Mouse (Mus musculus): ENCODE data around the gene Eif2ak1.
"Not testable (repeated sequence)": the region's sequence is repeated elsewhere in the genome, so short reads cannot be mapped to it uniquely, and the experiment has no call there.

The Eif2ak1 gene

DNA sequence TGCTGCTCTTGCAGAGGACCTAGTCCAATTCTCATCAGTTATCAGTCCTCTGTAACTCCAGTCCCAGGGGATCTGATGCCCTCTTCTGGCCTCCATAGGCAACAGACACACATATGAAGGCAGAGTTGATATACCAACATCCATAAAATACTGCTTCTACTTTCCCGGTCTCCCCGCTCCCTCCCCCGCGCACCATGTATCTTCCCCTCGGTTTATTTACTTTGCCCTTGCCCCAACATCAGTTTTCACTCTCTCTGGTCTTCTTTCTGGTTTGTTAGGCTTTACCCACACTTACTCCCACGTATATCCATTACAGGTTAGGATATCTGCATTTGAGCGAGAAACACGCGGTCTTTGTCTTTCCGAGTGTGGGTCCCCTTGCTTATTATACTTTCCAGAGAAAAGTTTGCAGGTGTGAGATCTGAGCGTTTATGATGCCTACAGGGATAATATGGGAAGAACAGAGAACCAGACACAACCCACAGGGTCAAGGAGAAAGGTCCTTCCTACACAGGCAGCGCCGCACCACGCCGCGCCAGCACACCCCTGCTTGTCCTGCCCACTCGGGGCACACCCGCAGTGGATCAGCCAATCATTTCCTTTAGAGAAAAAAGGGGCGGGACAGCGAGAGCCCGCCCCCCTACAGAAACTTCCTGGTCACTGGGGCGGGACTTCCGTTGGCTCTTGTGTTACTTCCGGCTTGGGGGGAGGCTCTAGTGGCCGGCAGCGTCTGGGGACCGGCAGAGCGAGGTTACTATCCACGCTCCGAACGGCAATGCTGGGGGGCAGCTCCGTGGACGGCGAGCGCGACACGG is at the start of gene Eif2ak1:
Eif2ak1 (plus strand) TSS at position 673 of the 815 bp plus-strand sequence.
- DNase-seq (ENCODE audit: low spot score): peak; percentile 81

GRCm38 (mm10) chr5:143781951-143782350 is 35.6 kb upstream of the Eif2ak1 start:
- no peak for DNase-seq (ENCODE audit: low spot score)

DNA sequence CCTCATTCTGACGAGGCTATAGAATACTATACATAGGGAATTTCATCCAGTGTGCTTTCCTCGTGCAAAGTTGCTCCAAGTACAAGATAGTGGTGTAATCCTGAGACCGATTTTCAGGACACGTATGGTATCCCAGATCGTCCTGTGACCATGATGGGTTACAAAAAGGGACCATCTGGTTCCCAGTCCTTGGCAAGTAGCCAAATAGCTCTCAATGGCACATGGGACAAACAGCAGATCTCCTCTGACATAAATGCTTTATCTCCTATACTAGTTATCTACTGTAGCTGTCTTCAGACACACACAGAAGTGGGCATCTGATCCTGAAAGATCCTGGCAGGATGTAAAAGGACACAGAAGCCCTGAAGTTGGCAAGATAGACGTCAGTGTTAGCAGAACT is 32.2 kb upstream of the Eif2ak1 start:
- no peak for DNase-seq (ENCODE audit: low spot score)

- not testable (repeated sequence) for DNase-seq (ENCODE audit: low spot score)
Observed at GRCm38 (mm10) chr5:143801216-143801615, 16.4 kb upstream of the Eif2ak1 start.

GRCm38 (mm10) chr5:143804056-143804765 is 13.4 kb upstream of the Eif2ak1 start:
- no peak for DNase-seq (ENCODE audit: low spot score)

DNA sequence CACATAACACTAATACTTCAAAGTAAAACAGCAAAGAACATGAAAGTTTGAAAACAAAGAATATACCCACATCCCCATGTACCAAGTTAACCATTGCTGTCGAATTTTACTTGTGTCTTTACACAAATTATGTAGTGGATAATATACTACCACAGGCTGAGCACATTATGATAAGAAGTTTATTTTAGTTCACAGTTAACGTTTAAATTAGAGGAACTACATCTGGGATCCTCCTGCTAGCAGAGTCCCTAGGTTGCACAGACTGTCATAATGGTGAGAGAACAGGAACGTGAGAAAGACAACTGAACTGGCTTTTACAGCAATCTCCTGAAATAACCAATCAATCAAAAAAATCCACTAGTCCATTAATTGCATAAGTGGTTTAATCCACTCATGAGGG is 10.3 kb upstream of the Eif2ak1 start:
- no peak for DNase-seq (ENCODE audit: low spot score)

GRCm38 (mm10) chr5:143809421-143810090 is 8.0 kb upstream of the Eif2ak1 start:
- DNase-seq (ENCODE audit: low spot score): no peak

GRCm38 (mm10) chr5:143811653-143812052 is 5.9 kb upstream of the Eif2ak1 start:
- no peak for DNase-seq (ENCODE audit: low spot score)

- no peak for DNase-seq (ENCODE audit: low spot score)
Observed at GRCm38 (mm10) chr5:143814626-143815025, 3.0 kb upstream of the Eif2ak1 start.

GRCm38 (mm10) chr5:143817931-143818311 is 333 bp downstream of the Eif2ak1 start:
- DNase-seq (ENCODE audit: low spot score): no peak

DNA sequence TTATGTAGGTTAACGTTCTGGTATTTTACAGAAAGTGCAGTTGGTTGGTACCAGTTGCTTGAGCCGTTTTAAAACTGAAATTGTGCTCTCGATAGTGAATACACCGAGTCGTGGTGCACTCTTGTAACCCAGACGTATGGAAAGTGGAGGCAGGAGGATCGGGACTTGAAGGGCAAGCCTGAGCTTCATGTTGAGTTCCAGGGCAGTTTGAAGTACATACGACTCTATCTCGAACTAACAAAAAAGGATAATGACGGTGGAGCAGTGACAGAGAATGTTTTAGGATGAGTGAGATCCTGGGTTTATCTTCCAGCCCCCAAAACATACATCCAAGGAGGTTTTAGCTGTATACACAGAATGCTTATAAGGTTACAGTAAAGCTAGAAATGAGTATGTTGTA is 873 bp downstream of the Eif2ak1 start:
- DNase-seq (ENCODE audit: low spot score): no peak

GRCm38 (mm10) chr5:143818949-143819348 is 1.4 kb downstream of the Eif2ak1 start:
- no peak for DNase-seq (ENCODE audit: low spot score)

- no peak for DNase-seq (ENCODE audit: low spot score)
Observed at GRCm38 (mm10) chr5:143819906-143820660, 2.5 kb downstream of the Eif2ak1 start.

- no peak for DNase-seq (ENCODE audit: low spot score)
Observed at GRCm38 (mm10) chr5:143820820-143821219, 3.2 kb downstream of the Eif2ak1 start.

- no peak for DNase-seq (ENCODE audit: low spot score)
Observed at GRCm38 (mm10) chr5:143871547-143872169, 54.1 kb downstream of the Eif2ak1 start.

GRCm38 (mm10) chr5:143874571-143874970 is 57.0 kb downstream of the Eif2ak1 start:
- no peak for DNase-seq (ENCODE audit: low spot score)

- DNase-seq (ENCODE audit: low spot score): no peak
Observed at GRCm38 (mm10) chr5:143885274-143885673, 67.7 kb downstream of the Eif2ak1 start.

DNA sequence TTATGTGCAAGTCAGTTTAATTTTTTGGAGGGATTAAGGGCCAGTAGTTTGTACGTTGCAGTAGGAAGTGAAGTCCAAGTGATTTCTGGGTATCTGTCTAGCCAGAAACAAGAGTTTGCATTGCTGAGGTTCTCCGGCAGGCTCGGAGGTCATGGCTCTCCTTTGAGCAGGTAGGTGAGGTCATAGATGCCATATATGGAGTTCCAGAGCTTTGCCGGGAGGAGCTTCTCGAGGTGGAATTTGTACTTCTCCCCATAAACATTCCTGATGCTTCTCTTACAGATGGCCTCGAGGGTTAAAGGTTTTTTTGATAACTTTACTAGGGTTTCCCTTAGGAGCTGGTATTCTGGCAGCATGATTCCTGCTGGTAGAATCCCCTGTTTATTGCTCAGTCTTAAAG is 73.2 kb downstream of the Eif2ak1 start:
- DNase-seq (ENCODE audit: low spot score): no peak

- no peak for DNase-seq (ENCODE audit: low spot score)
Observed at GRCm38 (mm10) chr5:143892255-143892886, 74.8 kb downstream of the Eif2ak1 start.

DNA sequence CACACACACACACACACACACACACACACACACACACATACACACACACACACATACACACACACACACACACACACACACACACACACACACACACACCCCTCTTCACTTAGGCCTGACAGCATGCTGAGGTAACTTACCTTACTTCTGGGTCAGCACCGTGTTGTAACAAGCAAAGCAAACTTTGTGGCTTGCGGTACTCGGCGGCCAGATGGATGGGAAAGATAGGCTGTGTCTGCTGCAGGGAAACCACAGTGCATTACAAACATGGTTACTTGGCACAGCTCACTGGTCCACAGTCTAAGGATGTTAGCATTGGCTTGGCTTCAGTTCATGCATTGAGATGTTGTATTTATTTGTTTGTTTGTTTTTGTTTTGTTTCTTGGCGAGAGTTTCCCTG is 75.8 kb downstream of the Eif2ak1 start:
- no peak for DNase-seq (ENCODE audit: low spot score)

All from ovary, postnatal 14 days (tissue).